Mouse (Mus musculus) heart, postnatal 0 days (tissue): ENCODE data around the gene Pi4k2b. TPM values are rescaled to one million over a fixed set of nuclear protein-coding genes. Genes with fewer than 3 reads are reported as not detected.

Experiments used
- ATAC-seq: fragments of 200-750 bp; cut with Nextera tagmentation; 2 replicates; pipeline ENCODE4 v1.8.0; 2017; ENCODE audit warnings: low read depth, moderate number of reproducible peaks, moderate library complexity; ENCODE audit not compliant: insufficient read depth
- DNase-seq: peaks from one replicate; pipeline ENCODE4 v3.0.0-alpha.2; 2016; ENCODE audit warnings: low spot score
- H3K27ac ChIP-seq: fragments of 300-500 bp; sonication (generic); 2 replicates; pipeline ENCODE4 v1.5.1; 2014; ENCODE audit warnings: low read depth, mild to moderate bottlenecking
- H3K27me3 ChIP-seq: fragments of 300-500 bp; sonication (generic); 2 replicates; pipeline ENCODE4 v1.6.1; 2014; ENCODE audit warnings: low read length, mixed read lengths; ENCODE audit not compliant: control insufficient read depth, insufficient read depth
- H3K36me3 ChIP-seq: fragments of 300-500 bp; sonication (generic); replicated peaks from 2 replicates; pipeline ENCODE4 v1.6.1; 2014; ENCODE audit warnings: low read length, mixed read lengths; ENCODE audit not compliant: control insufficient read depth, insufficient read depth
- H3K4me1 ChIP-seq: fragments of 300-500 bp; sonication (generic); 2 replicates; pipeline ENCODE4 v1.6.1; 2014; ENCODE audit warnings: antibody characterized with exemption; ENCODE audit not compliant: control insufficient read depth, insufficient read depth
- H3K4me2 ChIP-seq: fragments of 300-500 bp; sonication (generic); 2 replicates; pipeline ENCODE4 v1.6.1; 2014; ENCODE audit warnings: low read depth, mild to moderate bottlenecking, low read length, moderate library complexity
- H3K4me3 ChIP-seq: fragments of 300-500 bp; sonication (generic); 2 replicates; pipeline ENCODE4 v1.5.1; 2014; ENCODE audit warnings: low read depth, low read length
- H3K9ac ChIP-seq: fragments of 300-500 bp; sonication (generic); replicated peaks from 2 replicates; pipeline ENCODE4 v1.6.1; 2014; ENCODE audit warnings: low read depth, low read length, mixed read lengths
- H3K9me3 ChIP-seq: fragments of 300-500 bp; sonication (generic); replicated peaks from 2 replicates; pipeline ENCODE4 v1.6.1; 2016; ENCODE audit warnings: low read length; ENCODE audit not compliant: control insufficient read depth
- CTCF ChIP-seq: IDR thresholded peaks from 2 replicates; pipeline ENCODE4 v1.5.1; 2016; ENCODE audit warnings: antibody characterized with exemption, control low read depth, low read depth
- EP300 ChIP-seq: IDR thresholded peaks from 2 replicates; pipeline ENCODE4 v1.6.1; 2016; ENCODE audit warnings: antibody characterized with exemption, low read depth
- WGBS: fragments of 180-500 bp; shearing (Covaris S2); extraction: QIAGEN DNeasy Blood & Tissue Kit; methylation state at CpG from one replicate; pipeline ENCODE4 v1.1.7; 2014; 5-methylcytosine and 5-hydroxymethylcytosine counted together
- polyA plus RNA-seq: library from polyadenylated mRNA; unstranded; fragments of >200 nt; fragmentation: Nextera tagmentation; extraction: Ambion mirVana; gene quantifications from 2 replicates; pipeline ENCODE4 v1.2.1, GENCODE M21; 2015
- total RNA-seq: library from RNA; depleted of rRNA; stranded (reverse); fragments of >200 nt; gene quantifications from 2 replicates; pipeline ENCODE4 v1.2.3, GENCODE M21; 2014; ENCODE audit warnings: low replicate concordance

Pi4k2b gene
- total and polyA plus RNA-seq, 2 experiments from 2014 or later, result 1.7 to 3.0 TPM

GRCm38 (mm10) chr5:52716742-52717448 lies 24.5 kb upstream of the Pi4k2b start:
- Histone ChIP-seq H3K9ac (no peak overlapping the region), H3K4me1 (no peaks in the 10 kb centered on the region), H3K36me3 (no peaks in the 10 kb centered on the region), H3K27ac (no peak overlapping the region), H3K4me3 (no peak overlapping the region), H3K27me3 (no peaks in the 10 kb centered on the region; the same call in 1 of the 2 replicates), H3K4me2 (no peak overlapping the region), H3K9me3 (no peaks in the 10 kb centered on the region)
- ATAC-seq (no peak), DNase-seq (no peak)
- TF ChIP-seq EP300, result no peak
- WGBS, result 70% methylated on average over 5 of the region's 5 CpGs

- H3K27ac ChIP-seq, result no peak overlapping the region
- H3K9ac ChIP-seq, result no peak overlapping the region
- no peak for TF ChIP-seq EP300
- TF ChIP-seq CTCF, result no peak
- DNase-seq (no peak), ATAC-seq (no peak)
- H3K9me3 ChIP-seq, result no peaks in the 10 kb centered on the region
- no peak overlapping the region for H3K4me3 ChIP-seq
- H3K36me3 ChIP-seq, result no peaks in the 10 kb centered on the region
- 68% methylated on average over 8 of the region's 8 CpGs for WGBS
- no peaks in the 10 kb centered on the region; the same call in 1 of the 2 replicates for H3K27me3 ChIP-seq
- H3K4me1 ChIP-seq, result no peaks in the 10 kb centered on the region
- no peak overlapping the region for H3K4me2 ChIP-seq
Measured at GRCm38 (mm10) chr5:52721003-52721402, 20.4 kb upstream of the Pi4k2b start.

DNA sequence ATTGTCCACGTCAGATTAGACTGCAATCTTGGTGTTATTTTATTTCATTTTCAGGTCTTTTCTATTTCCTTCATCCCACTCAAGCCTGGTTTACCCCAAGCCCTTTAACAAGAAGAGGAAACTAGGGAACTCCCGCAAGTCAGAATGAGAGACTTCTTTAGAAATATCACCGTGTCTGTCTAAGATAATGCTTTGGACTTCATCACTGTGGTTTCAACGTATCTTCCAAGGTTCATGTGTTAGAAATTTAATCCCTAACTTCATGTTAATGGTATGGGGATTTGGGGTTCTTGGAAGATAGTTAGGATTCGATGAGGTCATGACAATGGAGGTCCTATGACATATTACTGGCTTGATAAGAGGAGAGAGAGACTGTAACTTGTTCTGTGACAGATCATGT lies 13.6 kb upstream of the Pi4k2b start:
- H3K9ac ChIP-seq, result no peak overlapping the region
- no peaks in the 10 kb centered on the region for H3K27me3 ChIP-seq
- WGBS, result 72% methylated on average over 5 of the region's 5 CpGs
- no peaks in the 10 kb centered on the region for H3K4me1 ChIP-seq
- no peaks in the 10 kb centered on the region for H3K36me3 ChIP-seq
- no peak for DNase-seq
- H3K4me3 ChIP-seq, result no peak overlapping the region
- TF ChIP-seq CTCF, result no peak
- no peak for TF ChIP-seq EP300
- ATAC-seq, result no peak
- no peak overlapping the region for H3K27ac ChIP-seq
- H3K4me2 ChIP-seq, result no peak overlapping the region
- H3K9me3 ChIP-seq, result no peaks in the 10 kb centered on the region

DNA sequence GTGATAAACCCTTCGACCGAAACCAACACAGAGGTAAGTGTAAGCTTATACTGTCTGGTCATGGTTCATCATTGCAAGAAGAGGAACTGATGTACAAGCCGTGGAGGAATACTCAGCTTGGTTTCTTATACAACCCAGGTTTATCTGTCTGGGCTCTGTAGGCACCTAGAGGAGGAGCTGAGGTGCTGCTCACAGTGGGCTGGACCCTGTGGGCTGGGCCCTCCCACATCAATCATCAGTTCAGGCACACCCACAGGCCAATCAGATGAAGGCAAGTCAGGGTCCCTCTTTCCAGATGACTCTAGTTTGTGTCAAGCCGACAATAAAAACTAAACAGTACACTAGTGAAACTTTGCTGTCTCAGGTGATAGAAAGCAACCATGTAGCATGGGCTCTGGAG lies 8.6 kb upstream of the Pi4k2b start:
- Histone ChIP-seq H3K4me3 (no peak overlapping the region), H3K27me3 (no peaks in the 10 kb centered on the region), H3K9ac (no peak overlapping the region), H3K36me3 (no peaks in the 10 kb centered on the region), H3K27ac (no peak overlapping the region), H3K9me3 (no peaks in the 10 kb centered on the region), H3K4me1 (no peaks in the 10 kb centered on the region), H3K4me2 (no peak overlapping the region)
- TF ChIP-seq EP300 (no peak), CTCF (no peak)
- no peak for ATAC-seq
- 48% methylated on average over 4 of the region's 4 CpGs for WGBS
- no peak for DNase-seq

DNA sequence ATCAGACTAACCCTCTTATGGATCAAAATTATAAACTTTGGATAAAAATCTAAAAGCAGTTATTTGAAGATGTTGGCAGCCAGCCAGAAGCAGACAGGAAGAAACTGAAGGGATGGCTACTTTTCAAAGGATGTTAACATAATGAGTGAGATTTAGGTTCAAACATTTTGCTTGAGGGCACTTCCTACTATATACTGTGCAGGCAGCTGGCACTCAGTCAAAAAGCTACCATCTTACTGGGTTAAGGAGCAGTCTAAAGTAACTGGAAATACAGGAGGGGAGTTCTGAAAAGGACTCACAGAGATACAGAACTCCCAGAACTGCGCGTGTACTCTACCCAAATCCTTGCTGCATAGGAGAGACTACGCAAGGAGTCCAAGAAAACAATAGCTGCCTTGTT lies 5.3 kb upstream of the Pi4k2b start:
- Histone ChIP-seq H3K4me3 (no peak overlapping the region), H3K9ac (no peak overlapping the region), H3K9me3 (no peaks in the 10 kb centered on the region), H3K4me2 (no peak overlapping the region), H3K4me1 (no peaks in the 10 kb centered on the region), H3K27ac (no peak overlapping the region), H3K36me3 (no peaks in the 10 kb centered on the region), H3K27me3 (no peaks in the 10 kb centered on the region)
- TF ChIP-seq EP300, result no peak
- no peak for TF ChIP-seq CTCF
- 91% methylated on average over 3 of the region's 3 CpGs for WGBS
- DNase-seq (no peak), ATAC-seq (no peak)
